Mouse (Mus musculus): Measurements from ENCODE around the gene Eps8l2.

DNA sequence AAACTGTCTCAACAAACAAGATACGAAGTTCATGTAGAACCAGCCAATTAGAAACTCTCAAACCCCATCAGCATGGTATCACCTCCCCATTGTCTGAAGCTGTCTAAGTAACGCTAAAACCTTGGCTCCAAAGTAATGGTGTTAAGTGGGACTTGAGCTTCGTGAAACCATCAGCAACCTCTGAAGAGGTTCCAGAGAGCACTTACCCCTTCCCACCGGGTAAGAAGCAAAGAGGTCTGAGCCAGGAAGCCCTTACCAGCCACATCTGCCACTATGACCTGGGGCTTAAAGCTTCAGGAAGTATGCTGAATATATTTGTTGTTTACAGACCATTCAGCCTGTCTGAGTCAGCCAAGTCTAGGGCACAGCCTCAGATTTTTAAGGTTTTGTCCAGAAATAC is 66.8 kb downstream of the Eps8l2 start:
- no peak for TF ChIP-seq CTCF (IDR thresholded peaks at IDR 0.05; ENCODE audit: low read depth, low read length)
- no peak for TF ChIP-seq TAL1 (conservative IDR thresholded peaks at IDR 0.05; ENCODE audit: low read depth, low read length)
- TF ChIP-seq GATA1 (IDR thresholded peaks at IDR 0.05; ENCODE audit: borderline replicate concordance, low read length): no peak
- TF ChIP-seq GATA2 (IDR thresholded peaks at IDR 0.05; ENCODE audit: borderline replicate concordance, low read depth, low read length): no peak
- TF ChIP-seq POLR2AphosphoS5 (IDR thresholded peaks at IDR 0.05; ENCODE audit: insufficient replicate concordance, low read depth, low read length): no peak
